Mouse (Mus musculus): Measurements from ENCODE around the gene Zfp81. TPM values are rescaled to one million over a fixed set of nuclear protein-coding genes. Genes with fewer than 3 reads are reported as not detected.
A peak's percentile ranks its signal among the peaks of the same experiment; 100 is the strongest.
"Not testable (repeated sequence)": the region's sequence is repeated elsewhere in the genome, so short reads cannot be mapped to it uniquely, and the experiment has no call there.

Zfp81 gene
- 10 to 100 TPM in 2 of 4 experiments, 1 to 10 TPM in 2; 8.2 to 11.2 (median 10.5) TPM for total RNA-seq (2022)

DNA sequence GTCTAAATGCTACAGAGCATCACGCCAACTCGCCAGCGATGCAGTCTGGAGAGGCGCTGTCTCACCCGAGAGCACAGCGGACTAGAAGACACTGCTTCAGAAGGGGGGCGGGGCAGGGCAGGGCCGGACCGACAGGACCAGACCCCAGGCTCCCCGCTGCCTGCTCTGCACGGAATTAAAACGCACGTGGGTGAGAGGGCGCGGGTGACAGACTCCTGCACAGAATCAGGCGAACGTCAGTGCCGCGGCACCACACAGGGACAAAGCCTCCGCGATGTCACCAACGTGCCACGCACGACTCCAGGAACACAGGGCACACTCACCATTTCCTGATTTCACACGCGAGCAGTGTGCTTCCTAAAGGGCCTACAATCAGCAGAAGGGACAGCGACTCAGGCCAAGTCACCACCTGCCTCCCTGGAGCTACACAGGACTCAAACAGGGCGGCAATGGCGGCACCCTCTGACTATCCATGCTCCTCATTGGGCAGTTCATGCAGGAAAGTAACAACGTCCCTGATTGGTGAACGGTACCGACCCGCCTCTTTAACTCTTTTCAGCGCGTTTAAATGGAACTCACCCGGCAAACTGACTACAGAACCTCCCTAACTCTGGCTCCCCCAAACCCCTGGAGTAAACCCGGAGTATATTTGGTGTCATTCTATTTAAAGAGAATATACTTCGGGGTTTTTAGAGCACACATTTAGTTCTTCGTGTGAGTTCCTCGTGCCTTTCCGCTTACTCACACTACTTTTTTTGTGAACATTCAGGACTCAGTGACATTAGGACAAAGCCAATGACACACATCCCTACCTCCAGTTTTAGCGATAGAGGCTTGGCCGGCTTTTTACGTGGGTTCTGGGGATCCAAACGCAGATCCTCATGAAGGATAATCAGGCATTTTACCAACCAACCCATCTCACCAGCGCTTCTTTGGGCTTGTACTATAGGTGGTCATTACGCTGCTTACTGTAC is at the start of gene Zfp81:
Zfp81 (minus strand) TSS at position 468 of the 974 bp plus-strand sequence.
- DNase-seq: peak; percentile 82

DNA sequence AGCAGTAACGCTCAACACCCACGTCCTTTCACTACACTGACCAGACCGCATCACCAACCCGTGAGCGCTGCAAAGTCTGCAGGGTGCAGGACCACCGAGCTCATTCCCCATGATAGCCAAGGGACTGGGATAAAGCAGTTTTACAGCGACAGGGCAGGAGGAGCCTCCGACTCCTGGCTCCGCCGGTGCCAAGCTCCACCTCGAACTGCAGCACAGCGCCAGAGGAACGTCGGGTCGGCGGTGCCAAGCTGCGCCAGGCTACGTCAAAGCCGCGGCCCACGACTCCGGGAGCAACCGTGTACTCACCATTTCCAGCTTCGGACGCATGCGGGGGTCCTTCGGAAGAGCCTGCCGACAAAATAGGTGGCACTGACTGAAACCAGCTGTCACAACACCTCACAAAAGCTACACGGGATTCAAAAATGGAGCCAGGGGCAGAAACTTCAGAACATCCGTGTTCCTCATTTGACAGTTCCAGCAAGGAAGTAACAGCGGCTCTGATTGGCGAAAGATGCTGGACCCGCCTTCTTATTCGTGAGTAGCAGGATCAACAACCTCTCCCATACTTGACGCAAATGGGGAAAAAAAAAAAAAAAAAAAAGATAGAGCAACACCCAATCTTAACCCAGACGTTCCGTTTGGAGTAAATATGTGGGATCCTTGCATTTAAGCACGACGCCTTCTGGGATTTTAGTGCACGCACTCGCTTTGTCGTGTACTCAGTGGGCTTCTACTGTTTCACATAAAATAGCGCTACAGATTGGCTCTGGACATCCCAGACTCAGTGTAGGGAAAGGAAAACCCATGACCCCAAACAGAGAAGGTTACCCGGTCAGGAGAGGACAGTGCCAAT is 35.7 kb upstream of the Zfp81 start, which contains the start of gene Zfp101:
Zfp101 (minus strand) TSS at position 460 of the 853 bp plus-strand sequence.
- peak; percentile 93 for DNase-seq

DNA sequence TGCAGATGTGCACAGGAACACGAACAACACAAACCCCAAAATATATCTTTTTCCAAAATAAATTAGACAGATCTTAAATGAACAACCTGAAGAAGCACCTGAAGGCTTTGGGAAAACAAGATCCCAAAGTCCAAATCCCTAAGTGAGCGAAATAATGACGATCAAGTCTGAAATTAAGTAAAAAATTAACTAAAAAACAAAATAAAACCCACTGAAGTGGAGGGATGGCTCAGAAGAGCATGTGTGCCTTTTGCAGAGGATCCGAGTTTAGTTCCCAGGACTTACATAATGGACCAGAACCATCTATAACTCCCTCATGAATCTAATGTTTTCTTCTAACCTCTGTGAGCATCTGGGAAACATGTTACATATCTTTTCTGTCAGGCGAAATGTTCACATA is 33.6 kb upstream of the Zfp81 start:
- DNase-seq: no peak

DNA sequence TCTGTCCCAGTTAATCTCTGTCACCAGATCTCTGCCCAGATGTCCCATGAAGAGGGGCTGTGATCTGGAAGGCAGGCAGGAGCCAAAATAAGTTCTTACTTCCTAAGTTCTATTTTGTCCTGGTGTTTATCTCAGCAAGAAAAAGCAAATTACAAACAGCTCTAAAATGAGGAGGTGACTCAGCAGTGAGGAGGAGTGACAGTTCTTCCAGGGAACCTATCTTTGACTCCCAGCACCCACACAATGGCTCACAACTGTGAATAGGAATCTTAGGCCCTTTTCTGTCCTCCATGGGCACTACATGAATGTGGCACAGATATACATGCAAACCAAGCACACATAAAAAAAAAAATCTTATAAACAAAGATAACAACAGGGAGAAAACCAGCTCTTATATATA is 27.0 kb upstream of the Zfp81 start:
- DNase-seq: no peak

DNA sequence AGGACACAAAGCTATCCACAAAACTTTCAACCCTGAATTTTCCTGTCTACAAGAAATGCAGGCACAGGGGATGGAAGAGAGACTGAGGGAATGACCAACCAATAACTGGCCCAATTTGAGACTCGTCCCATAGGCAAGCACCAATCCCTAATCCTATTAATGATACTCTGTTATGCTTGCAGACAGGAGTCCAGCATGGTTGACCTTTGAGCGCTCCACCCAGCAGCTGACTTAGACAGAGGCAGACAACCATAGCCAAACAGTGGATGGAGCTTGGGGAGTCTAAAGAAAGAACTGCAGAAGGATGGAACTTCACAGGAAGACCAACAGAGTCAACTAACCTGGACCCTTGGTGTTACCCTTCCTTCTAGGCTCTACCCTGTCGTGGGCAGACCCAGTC is 14.1 kb upstream of the Zfp81 start:
- no peak for DNase-seq

DNA sequence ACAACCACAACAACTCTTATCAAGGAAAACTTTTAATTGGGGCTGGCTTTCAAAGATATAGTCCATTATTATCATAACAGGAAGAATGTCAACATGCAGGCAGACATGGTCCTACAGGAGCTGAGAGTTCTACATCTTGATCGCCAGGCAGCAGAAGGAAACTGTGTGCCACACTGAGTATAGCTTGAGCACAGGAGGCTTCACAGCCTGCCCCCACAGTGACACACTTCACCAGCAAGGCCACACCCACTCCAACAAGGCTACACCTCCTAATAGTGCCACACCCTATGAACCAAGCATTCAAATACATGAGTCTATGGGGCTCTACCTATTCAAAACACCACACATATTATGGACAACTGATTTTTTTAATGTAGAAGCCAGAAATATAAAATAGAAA is 5.7 kb downstream of the Zfp81 start:
- DNase-seq: no peak

DNA sequence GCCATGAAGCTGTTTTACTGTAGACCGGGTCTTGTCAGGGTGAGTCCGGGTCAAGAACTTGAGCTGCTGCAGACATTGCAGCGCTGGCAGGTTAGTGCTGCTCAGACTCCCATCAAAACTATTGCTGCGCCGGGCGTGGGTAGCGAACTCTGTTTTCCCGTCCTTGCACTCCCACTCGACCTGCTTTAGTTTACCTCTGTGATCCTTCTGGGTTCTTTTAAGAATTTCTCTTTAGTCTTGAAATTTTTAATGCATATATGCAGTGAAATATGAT is 68.9 kb downstream of the Zfp81 start:
- DNase-seq: not testable (repeated sequence)

DNA sequence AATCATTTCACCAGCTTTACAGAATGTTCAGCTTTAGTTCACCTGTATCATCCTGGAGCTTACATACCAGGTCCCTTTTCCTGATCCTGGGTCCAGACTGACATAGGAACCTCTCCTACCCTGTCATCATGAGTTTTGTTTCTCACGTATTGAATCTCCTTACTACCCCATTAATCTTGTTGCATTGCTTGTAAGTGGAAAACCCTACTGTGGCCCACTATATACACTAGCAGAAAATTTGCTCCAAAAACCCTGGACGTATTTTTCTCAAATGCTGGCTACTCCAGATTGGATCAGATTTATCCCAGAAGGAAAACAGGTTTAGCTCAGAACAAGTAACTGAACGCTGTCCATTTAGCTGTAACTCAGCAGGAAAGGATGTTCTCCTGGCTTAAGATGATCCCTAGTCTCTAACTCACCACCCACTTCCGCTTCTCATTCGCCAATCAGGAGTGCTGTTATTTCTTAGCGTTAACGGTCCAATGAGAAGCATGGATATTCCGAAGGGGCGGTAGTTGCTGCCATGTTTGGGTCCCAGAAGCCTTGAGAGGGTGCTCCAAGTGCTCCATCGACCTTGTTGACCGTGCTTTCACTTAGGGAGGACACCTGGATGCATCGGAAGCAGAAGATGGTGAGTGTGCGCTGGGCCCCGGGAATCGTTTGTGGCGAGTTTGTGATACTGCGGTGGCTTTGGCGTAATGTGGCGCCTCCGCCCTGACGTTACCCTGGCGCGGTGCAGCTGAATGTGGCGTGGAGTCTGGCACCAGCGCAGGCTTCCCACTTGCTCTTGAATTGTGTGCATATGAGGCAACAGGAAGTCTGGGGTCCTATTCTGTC is 69.4 kb downstream of the Zfp81 start, which contains the start of gene Zfp955b:
Zfp955b (plus strand) TSS at position 506 of the 837 bp plus-strand sequence.
- DNase-seq: not testable (repeated sequence)

Other genes with a start within 250 kb of the Zfp81 start
- gene Morc2b, start 219.2 kb downstream of the Zfp81 start, total RNA-seq (2022): not detected
- not detected for gene Olfr55, start 190.4 kb downstream of the Zfp81 start, total RNA-seq (2022)
- gene Olfr239, start 167.6 kb downstream of the Zfp81 start, total RNA-seq (2022): not detected
- under 1 TPM in 3 of 4 experiments, not detected in 1; 0.05 to 0.17 (median 0.12) TPM for gene Olfr1564, start 137.2 kb downstream of the Zfp81 start, total RNA-seq (2022)
- gene Zfp955a, start 103.7 kb downstream of the Zfp81 start, total RNA-seq (2022): 10 to 100 TPM in 2 of 4 experiments, 1 to 10 TPM in 2; 7.9 to 11.3 (median 9.6) TPM
- not detected for gene Olfr63, start 94.2 kb downstream of the Zfp81 start, total RNA-seq (2022)
- gene Zfp955b, start 69.3 kb downstream of the Zfp81 start, total RNA-seq (2022): 10 to 100 TPM; 11.7 to 14.2 (median 13.0) TPM
- 1 to 10 TPM; 6.6 to 9.7 (median 8.0) TPM for gene Zfp101, start 35.8 kb upstream of the Zfp81 start, total RNA-seq (2022)
- gene Actl9, start 74.0 kb upstream of the Zfp81 start, total RNA-seq (2022): not detected
- gene Adamts10, start 165.3 kb upstream of the Zfp81 start, total RNA-seq (2022): 10 to 100 TPM; 26.5 to 40.7 (median 30.1) TPM
- gene Myo1f, start 196.8 kb upstream of the Zfp81 start, total RNA-seq (2022): 10 to 100 TPM in 1 of 4 experiments, 1 to 10 TPM in 3; 4.3 to 11.1 (median 6.1) TPM

All from adrenal gland, adult 8-10 months (tissue).